Mouse (Mus musculus): ENCODE results near the gene Upk3a. TPM values are rescaled to one million over a fixed set of nuclear protein-coding genes. Genes with fewer than 3 reads are reported as not detected.

Gene Upk3a
- polyA plus RNA-seq (2015; fragmentation: Nextera tagmentation; extraction: Ambion mirVana), result 8.5 and 9.1 TPM in 2 replicates

GRCm38 (mm10) chr15:85016951-85017664, at the start of gene Upk3a:
TSS of gene Upk3a (plus strand) at chr15:85017141.
- H3K9ac ChIP-seq, result no peak within 1 kb of the TSS
- peaks cover 22% of the 10 kb centered on the region for H3K4me1 ChIP-seq
- ATAC-seq (ENCODE audit: borderline replicate concordance, extremely low read depth, low FRiP score, low TSS enrichment), result 0 out of 2 replicates have a peak, but pooled peaks have one; percentile 20
- 9% methylated on average over 21 of the region's 21 CpGs for WGBS
- H3K4me3 ChIP-seq, result no peak within 1 kb of the TSS
- no peaks in the 10 kb centered on the region for H3K36me3 ChIP-seq
- no peaks in the 10 kb centered on the region; the same call in 1 of the 2 replicates for H3K27me3 ChIP-seq
- no peaks in the 10 kb centered on the region for H3K9me3 ChIP-seq
- 0 out of 2 replicates have a peak within 1 kb of the TSS, but pooled peaks have one; percentile 28 for H3K4me2 ChIP-seq
- no peak within 1 kb of the TSS for H3K27ac ChIP-seq

GRCm38 (mm10) chr15:84968534-84968933, 48.4 kb upstream of the Upk3a start:
- Histone ChIP-seq H3K27ac (no peak overlapping the region), H3K4me3 (no peak overlapping the region), H3K9me3 (no peaks in the 10 kb centered on the region), H3K9ac (no peak overlapping the region), H3K36me3 (no peaks in the 10 kb centered on the region), H3K27me3 (no peaks in the 10 kb centered on the region), H3K4me1 (no peaks in the 10 kb centered on the region), H3K4me2 (no peak overlapping the region)
- no peak for ATAC-seq (ENCODE audit: borderline replicate concordance, extremely low read depth, low FRiP score, low TSS enrichment)
- WGBS, result 84% methylated on average over 4 of the region's 4 CpGs

- Histone ChIP-seq H3K9me3 (no peaks in the 10 kb centered on the region), H3K36me3 (no peaks in the 10 kb centered on the region), H3K4me3 (no peak overlapping the region), H3K27me3 (no peaks in the 10 kb centered on the region), H3K9ac (no peak overlapping the region), H3K27ac (no peak overlapping the region), H3K4me2 (no peak overlapping the region), H3K4me1 (no peaks in the 10 kb centered on the region)
- WGBS, result 60% methylated on average over 8 of the region's 8 CpGs
- ATAC-seq (ENCODE audit: borderline replicate concordance, extremely low read depth, low FRiP score, low TSS enrichment), result no peak
These were observed 43.9 kb upstream of the Upk3a start for GRCm38 (mm10) chr15:84972860-84973543.

GRCm38 (mm10) chr15:84973544-84973871, 43.4 kb upstream of the Upk3a start:
- Histone ChIP-seq H3K4me1 (no peaks in the 10 kb centered on the region), H3K27ac (no peak overlapping the region), H3K4me3 (no peak overlapping the region), H3K9me3 (no peaks in the 10 kb centered on the region), H3K36me3 (no peaks in the 10 kb centered on the region), H3K27me3 (no peaks in the 10 kb centered on the region), H3K4me2 (no peak overlapping the region), H3K9ac (no peak overlapping the region)
- WGBS, result 66% methylated on average over 3 of the region's 3 CpGs
- no peak for ATAC-seq (ENCODE audit: borderline replicate concordance, extremely low read depth, low FRiP score, low TSS enrichment)

- H3K27me3 ChIP-seq, result no peaks in the 10 kb centered on the region
- 22% methylated on average over 4 of the region's 4 CpGs for WGBS
- ATAC-seq (ENCODE audit: borderline replicate concordance, extremely low read depth, low FRiP score, low TSS enrichment), result no peak
These were observed 41.2 kb upstream of the Upk3a start for GRCm38 (mm10) chr15:84975729-84976128.

GRCm38 (mm10) chr15:84981609-84982313, 35.2 kb upstream of the Upk3a start:
- H3K36me3 ChIP-seq, result no peaks in the 10 kb centered on the region
- H3K4me3 ChIP-seq, result no peak overlapping the region
- H3K27me3 ChIP-seq, result no peaks in the 10 kb centered on the region
- no peak overlapping the region for H3K9ac ChIP-seq
- no peak overlapping the region for H3K27ac ChIP-seq
- ATAC-seq (ENCODE audit: borderline replicate concordance, extremely low read depth, low FRiP score, low TSS enrichment), result no peak; the same call in 1 of the 2 replicates
- H3K9me3 ChIP-seq, result no peaks in the 10 kb centered on the region
- peaks cover 9% of the 10 kb centered on the region for H3K4me1 ChIP-seq
- H3K4me2 ChIP-seq, result no peak overlapping the region
- 54% methylated on average over 9 of the region's 9 CpGs for WGBS

More at GRCm38 (mm10) chr15:84975729-84976128, 41.2 kb upstream of the Upk3a start:
- H3K4me3 ChIP-seq, result no peak overlapping the region
- no peaks in the 10 kb centered on the region for H3K36me3 ChIP-seq
- H3K9me3 ChIP-seq, result no peaks in the 10 kb centered on the region
- no peaks in the 10 kb centered on the region for H3K4me1 ChIP-seq
- H3K4me2 ChIP-seq, result no peak overlapping the region
- H3K9ac ChIP-seq, result no peak overlapping the region
- no peak overlapping the region for H3K27ac ChIP-seq

- Histone ChIP-seq H3K4me1 (peaks cover 12% of the 10 kb centered on the region), H3K27ac (no peak overlapping the region), H3K9ac (no peak overlapping the region), H3K36me3 (no peaks in the 10 kb centered on the region), H3K4me3 (no peak overlapping the region), H3K4me2 (no peak overlapping the region), H3K27me3 (no peaks in the 10 kb centered on the region), H3K9me3 (no peaks in the 10 kb centered on the region)
- WGBS, result 75% methylated on average over 3 of the region's 3 CpGs
- no peak for ATAC-seq (ENCODE audit: borderline replicate concordance, extremely low read depth, low FRiP score, low TSS enrichment)
These were observed 34.1 kb upstream of the Upk3a start for GRCm38 (mm10) chr15:84982888-84983287.

- no peak overlapping the region for H3K4me3 ChIP-seq
- no peak overlapping the region for H3K9ac ChIP-seq
- no peak overlapping the region for H3K4me2 ChIP-seq
- no peaks in the 10 kb centered on the region for H3K27me3 ChIP-seq
- no peaks in the 10 kb centered on the region for H3K9me3 ChIP-seq
- no peak overlapping the region for H3K27ac ChIP-seq
- no peak for ATAC-seq (ENCODE audit: borderline replicate concordance, extremely low read depth, low FRiP score, low TSS enrichment)
- peaks cover 17% of the 10 kb centered on the region for H3K4me1 ChIP-seq
- WGBS, result 66% methylated on average over 7 of the region's 7 CpGs
- H3K36me3 ChIP-seq, result no peaks in the 10 kb centered on the region
These were observed 33.2 kb upstream of the Upk3a start for GRCm38 (mm10) chr15:84983721-84984120.

GRCm38 (mm10) chr15:84985516-84986160, 31.3 kb upstream of the Upk3a start:
- Histone ChIP-seq H3K9me3 (no peaks in the 10 kb centered on the region), H3K27ac (no peak overlapping the region), H3K4me2 (no peak overlapping the region), H3K36me3 (no peaks in the 10 kb centered on the region), H3K27me3 (no peaks in the 10 kb centered on the region), H3K4me3 (no peak overlapping the region), H3K4me1 (peaks cover 17% of the 10 kb centered on the region), H3K9ac (no peak overlapping the region)
- ATAC-seq (ENCODE audit: borderline replicate concordance, extremely low read depth, low FRiP score, low TSS enrichment), result no peak
- WGBS, result 87% methylated on average over 12 of the region's 12 CpGs

- Histone ChIP-seq H3K27me3 (no peaks in the 10 kb centered on the region), H3K9ac (peak overlapping the region; percentile 78), H3K4me2 (peak overlapping the region; percentile 85), H3K4me1 (peaks cover 17% of the 10 kb centered on the region), H3K4me3 (peak overlapping the region; percentile 73), H3K36me3 (no peaks in the 10 kb centered on the region), H3K9me3 (no peaks in the 10 kb centered on the region), H3K27ac (no peak overlapping the region)
- ATAC-seq (ENCODE audit: borderline replicate concordance, extremely low read depth, low FRiP score, low TSS enrichment), result no peak
- WGBS, result 62% methylated on average over 4 of the region's 4 CpGs
These were observed 30.5 kb upstream of the Upk3a start for GRCm38 (mm10) chr15:84986171-84987019.

All from lung, embryonic 15.5 days (tissue).